Mouse (Mus musculus): Measurements from ENCODE around the gene Gpr141. TPM values are rescaled to one million over a fixed set of nuclear protein-coding genes. Genes with fewer than 3 reads are reported as not detected.

The Gpr141 gene
- 0.08 and 2.2 TPM in 2 replicates for total RNA-seq (2014; rRNA removed; ENCODE audit: low replicate concordance)
- polyA plus RNA-seq (2015; fragmentation: Nextera tagmentation; extraction: Ambion mirVana), result 0.16 TPM in 2 replicates

DNA sequence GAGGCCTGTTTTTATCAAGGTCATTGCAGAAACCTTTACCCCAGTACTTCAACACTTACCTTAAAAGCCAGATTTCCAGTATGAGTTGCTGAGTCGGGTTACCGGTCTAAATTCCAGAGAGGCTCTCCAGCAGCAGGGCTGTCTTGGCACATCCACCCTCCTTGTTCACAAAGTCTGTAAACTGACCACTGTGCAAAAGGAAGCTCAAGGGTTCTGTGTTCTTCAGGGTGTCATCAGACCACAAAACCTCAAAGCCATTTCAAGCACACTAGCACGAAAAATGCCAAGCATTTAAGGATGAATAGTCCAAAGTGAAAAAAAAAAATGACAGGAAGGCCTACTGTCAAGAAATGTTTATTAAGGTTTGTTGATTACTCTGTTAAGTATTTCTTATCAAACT lies at the start of gene Gpr141:
Gene Gpr141 (minus strand): TSS at position 187 of the 400 bp plus-strand sequence.
- 40% methylated on average over 3 of the region's 3 CpGs for WGBS
- no peak for ATAC-seq (ENCODE audit: insufficient read depth, low read depth)
- no peak within 1 kb of the TSS for H3K9ac ChIP-seq (replicated peaks; ENCODE audit: low read depth, low read length)

GRCm38 (mm10) chr13:19864241-19864640 lies 40.2 kb upstream of the Gpr141 start:
- Histone ChIP-seq H3K27ac (ENCODE audit: low read depth) (no peak overlapping the region), H3K9ac (replicated peaks; ENCODE audit: low read depth, low read length) (no peak overlapping the region), H3K27me3 (ENCODE audit: control insufficient read depth, insufficient read depth, low read length) (no peaks in the 10 kb centered on the region), H3K4me3 (ENCODE audit: low read depth, low read length) (no peak overlapping the region), H3K9me3 (replicated peaks; ENCODE audit: control insufficient read depth, low read length) (no peaks in the 10 kb centered on the region), H3K36me3 (replicated peaks; ENCODE audit: control insufficient read depth, insufficient read depth, low read length) (no peaks in the 10 kb centered on the region), H3K4me1 (ENCODE audit: control insufficient read depth, insufficient read depth) (no peaks in the 10 kb centered on the region), H3K4me2 (ENCODE audit: low read depth, low read length) (no peak overlapping the region)
- ATAC-seq (ENCODE audit: insufficient read depth, low read depth), result no peak
- TF ChIP-seq CTCF (IDR thresholded peaks at IDR 0.05; ENCODE audit: low read depth), result no peak
- TF ChIP-seq EP300 (IDR thresholded peaks at IDR 0.05; ENCODE audit: low read depth), result no peak
- no peak for DNase-seq (ENCODE audit: low spot score)

More for the DNA sequence above, at the start of gene Gpr141:
- Histone ChIP-seq H3K9me3 (replicated peaks; ENCODE audit: control insufficient read depth, low read length) (no peaks in the 10 kb centered on the region), H3K4me3 (ENCODE audit: low read depth, low read length) (no peak within 1 kb of the TSS), H3K36me3 (replicated peaks; ENCODE audit: control insufficient read depth, insufficient read depth, low read length) (no peaks in the 10 kb centered on the region), H3K4me1 (ENCODE audit: control insufficient read depth, insufficient read depth) (no peaks in the 10 kb centered on the region), H3K4me2 (ENCODE audit: low read depth, low read length) (no peak within 1 kb of the TSS), H3K27ac (ENCODE audit: low read depth) (no peak within 1 kb of the TSS), H3K27me3 (ENCODE audit: control insufficient read depth, insufficient read depth, low read length) (no peaks in the 10 kb centered on the region)
- no peak for DNase-seq (ENCODE audit: low spot score)
- TF ChIP-seq EP300 (IDR thresholded peaks at IDR 0.05; ENCODE audit: low read depth), result no peak
- no peak for TF ChIP-seq CTCF (IDR thresholded peaks at IDR 0.05; ENCODE audit: low read depth)

DNA sequence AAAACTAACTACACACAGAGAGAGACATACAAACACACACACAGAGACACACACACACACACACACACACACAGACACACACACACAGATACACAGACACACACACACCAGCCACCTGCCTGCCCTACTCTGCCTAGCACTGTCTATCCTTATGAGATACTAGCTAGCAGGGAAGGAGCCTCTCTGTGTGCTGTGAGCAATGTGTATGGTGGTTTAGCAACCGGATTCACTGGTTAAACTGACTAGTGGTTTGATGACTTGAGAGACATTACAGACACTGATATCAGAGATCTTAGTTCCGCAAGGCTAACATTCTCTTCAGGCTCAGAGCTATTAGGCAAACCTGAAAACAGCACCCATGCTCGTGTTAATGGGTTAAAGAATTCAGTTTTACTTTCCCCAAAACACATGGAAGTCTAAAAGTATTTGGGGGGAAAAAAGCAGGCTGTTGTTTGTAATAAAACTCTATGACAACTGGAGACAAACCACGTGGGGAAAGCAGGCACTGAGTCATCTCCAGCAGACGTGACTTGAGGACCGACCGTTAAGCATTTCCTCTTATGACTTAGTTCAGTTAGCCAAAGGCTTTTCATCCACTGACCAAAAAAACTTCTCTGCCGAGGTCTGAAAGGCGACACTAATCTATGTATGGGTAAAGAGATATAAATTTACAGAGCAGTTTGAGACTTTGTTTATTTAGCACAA lies 30.7 kb upstream of the Gpr141 start:
- Histone ChIP-seq H3K36me3 (replicated peaks; ENCODE audit: control insufficient read depth, insufficient read depth, low read length) (no peaks in the 10 kb centered on the region), H3K9ac (replicated peaks; ENCODE audit: low read depth, low read length) (no peak overlapping the region), H3K4me1 (ENCODE audit: control insufficient read depth, insufficient read depth) (no peaks in the 10 kb centered on the region), H3K4me3 (ENCODE audit: low read depth, low read length) (no peak overlapping the region), H3K27ac (ENCODE audit: low read depth) (no peak overlapping the region), H3K9me3 (replicated peaks; ENCODE audit: control insufficient read depth, low read length) (no peaks in the 10 kb centered on the region), H3K4me2 (ENCODE audit: low read depth, low read length) (no peak overlapping the region), H3K27me3 (ENCODE audit: control insufficient read depth, insufficient read depth, low read length) (no peaks in the 10 kb centered on the region)
- WGBS, result 51% methylated on average over 9 of the region's 9 CpGs
- ATAC-seq (ENCODE audit: insufficient read depth, low read depth), result no peak
- DNase-seq (ENCODE audit: low spot score), result no peak
- TF ChIP-seq CTCF (IDR thresholded peaks at IDR 0.05; ENCODE audit: low read depth) (no peak), EP300 (IDR thresholded peaks at IDR 0.05; ENCODE audit: low read depth) (no peak)

- H3K4me1 ChIP-seq (ENCODE audit: control insufficient read depth, insufficient read depth), result no peaks in the 10 kb centered on the region
- DNase-seq (ENCODE audit: low spot score) (no peak), ATAC-seq (ENCODE audit: insufficient read depth, low read depth) (no peak)
- no peaks in the 10 kb centered on the region for H3K27me3 ChIP-seq (ENCODE audit: control insufficient read depth, insufficient read depth, low read length)
- no peaks in the 10 kb centered on the region for H3K9me3 ChIP-seq (replicated peaks; ENCODE audit: control insufficient read depth, low read length)
- H3K36me3 ChIP-seq (replicated peaks; ENCODE audit: control insufficient read depth, insufficient read depth, low read length), result no peaks in the 10 kb centered on the region
- H3K9ac ChIP-seq (replicated peaks; ENCODE audit: low read depth, low read length), result no peak overlapping the region
- H3K4me3 ChIP-seq (ENCODE audit: low read depth, low read length), result no peak overlapping the region
- no peak overlapping the region for H3K4me2 ChIP-seq (ENCODE audit: low read depth, low read length)
- TF ChIP-seq EP300 (IDR thresholded peaks at IDR 0.05; ENCODE audit: low read depth) (no peak), CTCF (IDR thresholded peaks at IDR 0.05; ENCODE audit: low read depth) (no peak)
- 31% methylated on average over 2 of the region's 2 CpGs for WGBS
- H3K27ac ChIP-seq (ENCODE audit: low read depth), result no peak overlapping the region
Observed at GRCm38 (mm10) chr13:19854049-19854448, 30.0 kb upstream of the Gpr141 start.

DNA sequence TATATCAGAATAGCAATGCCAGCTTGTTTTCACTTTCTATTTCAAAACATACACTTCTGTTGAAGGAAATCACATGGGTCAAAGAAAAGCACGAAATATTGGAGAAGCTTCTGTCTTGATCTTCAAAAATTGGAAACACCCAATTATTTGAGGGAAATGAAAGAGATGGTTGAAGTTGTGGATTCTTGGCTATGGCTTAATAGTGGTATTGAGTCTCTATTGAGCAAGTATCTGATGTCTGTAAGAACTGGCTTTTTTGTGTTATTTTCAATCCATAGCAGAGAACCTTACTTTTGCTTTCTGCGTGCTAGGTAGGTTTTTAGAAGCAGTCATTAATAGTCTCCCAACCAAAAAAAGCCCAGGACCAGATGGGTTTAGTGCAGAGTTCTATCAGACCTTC lies 19.4 kb upstream of the Gpr141 start:
- TF ChIP-seq EP300 (IDR thresholded peaks at IDR 0.05; ENCODE audit: low read depth) (no peak), CTCF (IDR thresholded peaks at IDR 0.05; ENCODE audit: low read depth) (no peak)
- H3K4me3 ChIP-seq (ENCODE audit: low read depth, low read length), result no peak overlapping the region

DNA sequence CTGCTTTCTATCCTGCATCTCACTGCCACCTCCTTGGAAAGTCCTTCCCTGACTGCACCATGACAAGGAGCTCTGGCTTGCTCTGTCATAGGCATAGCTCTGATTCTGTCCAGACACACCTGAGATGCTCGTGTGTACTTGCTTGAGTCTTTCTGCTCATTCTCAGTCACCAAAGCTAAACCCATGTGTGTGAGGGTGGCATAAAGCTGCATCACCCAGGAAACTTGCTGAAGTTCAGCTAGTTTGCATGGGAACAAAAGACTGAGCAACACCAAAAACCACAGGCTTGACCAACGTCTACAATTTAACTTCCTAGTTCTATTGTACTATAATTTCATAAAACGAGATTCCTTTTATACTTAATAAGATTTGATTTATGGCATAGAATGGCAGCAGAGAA lies 18.6 kb upstream of the Gpr141 start:
- Histone ChIP-seq H3K9me3 (replicated peaks; ENCODE audit: control insufficient read depth, low read length) (no peaks in the 10 kb centered on the region), H3K4me2 (ENCODE audit: low read depth, low read length) (no peak overlapping the region), H3K4me3 (ENCODE audit: low read depth, low read length) (no peak overlapping the region), H3K27me3 (ENCODE audit: control insufficient read depth, insufficient read depth, low read length) (no peaks in the 10 kb centered on the region), H3K27ac (ENCODE audit: low read depth) (no peak overlapping the region), H3K9ac (replicated peaks; ENCODE audit: low read depth, low read length) (no peak overlapping the region), H3K4me1 (ENCODE audit: control insufficient read depth, insufficient read depth) (no peaks in the 10 kb centered on the region), H3K36me3 (replicated peaks; ENCODE audit: control insufficient read depth, insufficient read depth, low read length) (no peaks in the 10 kb centered on the region)
- no peak for TF ChIP-seq EP300 (IDR thresholded peaks at IDR 0.05; ENCODE audit: low read depth)
- TF ChIP-seq CTCF (IDR thresholded peaks at IDR 0.05; ENCODE audit: low read depth), result no peak
- DNase-seq (ENCODE audit: low spot score), result no peak
- no peak for ATAC-seq (ENCODE audit: insufficient read depth, low read depth)
- WGBS, result 55% methylated on average over 3 of the region's 3 CpGs

More for the DNA sequence above, 19.4 kb upstream of the Gpr141 start:
- no peaks in the 10 kb centered on the region for H3K4me1 ChIP-seq (ENCODE audit: control insufficient read depth, insufficient read depth)
- H3K36me3 ChIP-seq (replicated peaks; ENCODE audit: control insufficient read depth, insufficient read depth, low read length), result no peaks in the 10 kb centered on the region
- no peak overlapping the region for H3K4me2 ChIP-seq (ENCODE audit: low read depth, low read length)
- WGBS, result 77% methylated on average over 2 of the region's 2 CpGs
- no peak overlapping the region for H3K27ac ChIP-seq (ENCODE audit: low read depth)
- DNase-seq (ENCODE audit: low spot score) (no peak), ATAC-seq (ENCODE audit: insufficient read depth, low read depth) (no peak)
- no peaks in the 10 kb centered on the region for H3K27me3 ChIP-seq (ENCODE audit: control insufficient read depth, insufficient read depth, low read length)
- no peaks in the 10 kb centered on the region for H3K9me3 ChIP-seq (replicated peaks; ENCODE audit: control insufficient read depth, low read length)
- no peak overlapping the region for H3K9ac ChIP-seq (replicated peaks; ENCODE audit: low read depth, low read length)

Data from heart, postnatal 0 days (tissue).